Mouse (Mus musculus) embryonic facial prominence, embryonic 15.5 days (tissue): ENCODE results near the gene Ppp3r1. TPM values are rescaled to one million over a fixed set of nuclear protein-coding genes. Genes with fewer than 3 reads are reported as not detected.
A peak's percentile ranks its signal among the peaks of the same experiment; 100 is the strongest.
"Not testable (repeated sequence)": the region's sequence is repeated elsewhere in the genome, so short reads cannot be mapped to it uniquely, and the experiment has no call there.

Source experiments
- ATAC-seq: fragments of 200-750 bp; cut with Nextera tagmentation; 2 replicates; pipeline ENCODE4 v1.8.0; 2017; ENCODE audit warnings: low read depth, moderate TSS enrichment; ENCODE audit not compliant: insufficient number of reproducible peaks, low FRiP score, low TSS enrichment
- H3K27ac ChIP-seq: fragments of 300-500 bp; sonication (generic); replicated peaks from 2 replicates; pipeline ENCODE4 v1.5.1; 2015; ENCODE audit warnings: mild to moderate bottlenecking, inconsistent platforms
- H3K27me3 ChIP-seq: fragments of 300-500 bp; sonication (generic); 2 replicates; pipeline ENCODE4 v1.6.1; 2015; ENCODE audit warnings: inconsistent platforms
- H3K36me3 ChIP-seq: fragments of 300-500 bp; sonication (generic); 2 replicates; pipeline ENCODE4 v1.6.1; 2015; ENCODE audit warnings: mild to moderate bottlenecking, inconsistent platforms
- H3K4me1 ChIP-seq: fragments of 300-500 bp; sonication (generic); 2 replicates; pipeline ENCODE4 v1.6.1; 2015; ENCODE audit warnings: inconsistent platforms
- H3K4me2 ChIP-seq: fragments of 300-500 bp; sonication (generic); replicated peaks from 2 replicates; pipeline ENCODE4 v1.6.1; 2015; ENCODE audit warnings: mild to moderate bottlenecking, inconsistent platforms
- H3K4me3 ChIP-seq: fragments of 300-500 bp; sonication (generic); replicated peaks from 2 replicates; pipeline ENCODE4 v1.5.1; 2015; ENCODE audit warnings: mild to moderate bottlenecking, inconsistent platforms
- H3K9ac ChIP-seq: fragments of 300-500 bp; sonication (generic); 2 replicates; pipeline ENCODE4 v1.6.1; 2015; ENCODE audit warnings: inconsistent platforms
- H3K9me3 ChIP-seq: fragments of 300-500 bp; sonication (generic); replicated peaks from 2 replicates; pipeline ENCODE4 v1.6.1; 2016; ENCODE audit warnings: inconsistent platforms
- WGBS: fragments of 180-500 bp; shearing (Covaris S2); methylation state at CpG from one replicate; pipeline ENCODE4 v1.1.7; 2015; 5-methylcytosine and 5-hydroxymethylcytosine counted together
- polyA plus RNA-seq: library from polyadenylated mRNA; unstranded; fragments of >200 nt; fragmentation: Nextera tagmentation; extraction: Ambion mirVana; gene quantifications from 2 replicates; pipeline ENCODE4 v1.2.1, GENCODE M21; 2015

Ppp3r1 gene
- polyA plus RNA-seq, 1 experiment from 2014 or later: 100 TPM

DNA sequence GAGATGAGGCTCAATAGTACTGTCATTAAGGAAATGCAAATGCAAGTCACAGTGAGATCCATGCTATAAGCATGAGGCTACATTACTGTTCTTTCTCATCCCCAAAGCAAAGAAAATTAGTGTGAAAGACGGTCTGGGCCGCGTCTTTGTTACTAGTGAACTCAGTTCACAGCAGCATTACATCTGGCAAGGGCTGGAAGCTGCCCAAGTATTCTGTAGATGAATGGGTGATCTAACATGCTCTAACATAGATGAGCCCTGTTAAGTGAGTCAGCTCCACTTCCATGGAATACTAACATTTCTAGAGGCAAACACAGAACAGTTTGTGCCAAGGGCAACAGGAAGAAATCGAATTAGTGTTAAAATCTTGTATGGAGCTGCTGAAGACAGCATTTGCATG is 41.9 kb downstream of the Ppp3r1 start:
- Histone ChIP-seq H3K4me1 (no peaks in the 10 kb centered on the region), H3K4me2 (no peak overlapping the region), H3K36me3 (peaks cover 43% of the 10 kb centered on the region), H3K27me3 (no peaks in the 10 kb centered on the region), H3K9me3 (no peaks in the 10 kb centered on the region), H3K4me3 (no peak overlapping the region), H3K27ac (no peak overlapping the region), H3K9ac (no peak overlapping the region)
- 84% methylated on average over 4 of the region's 4 CpGs for WGBS
- ATAC-seq: no peak

DNA sequence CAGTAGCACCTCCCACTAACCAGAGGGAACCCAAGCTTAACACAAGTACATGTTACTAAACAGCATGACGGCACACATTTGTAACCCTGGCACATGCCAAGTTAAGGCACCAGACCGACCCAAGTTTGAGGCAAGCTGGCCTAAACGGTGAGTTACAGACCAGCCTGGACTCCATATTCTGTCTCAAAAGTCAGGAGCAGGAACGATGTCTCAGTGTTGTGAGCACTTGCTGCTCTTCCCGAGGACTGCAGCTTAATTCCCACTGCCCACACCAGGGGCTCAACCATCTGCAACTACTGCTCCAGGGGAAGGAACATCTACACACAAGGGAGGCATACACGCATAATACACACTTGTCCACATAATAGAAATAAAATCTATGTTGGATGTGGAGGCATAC is 43.4 kb downstream of the Ppp3r1 start:
- WGBS: 90% methylated on average over 6 of the region's 6 CpGs
- Histone ChIP-seq H3K27ac (no peak overlapping the region), H3K36me3 (peaks cover 32% of the 10 kb centered on the region), H3K27me3 (no peaks in the 10 kb centered on the region), H3K4me2 (no peak overlapping the region), H3K4me3 (no peak overlapping the region), H3K9ac (no peak overlapping the region), H3K9me3 (no peaks in the 10 kb centered on the region), H3K4me1 (no peaks in the 10 kb centered on the region)
- ATAC-seq: no peak

DNA sequence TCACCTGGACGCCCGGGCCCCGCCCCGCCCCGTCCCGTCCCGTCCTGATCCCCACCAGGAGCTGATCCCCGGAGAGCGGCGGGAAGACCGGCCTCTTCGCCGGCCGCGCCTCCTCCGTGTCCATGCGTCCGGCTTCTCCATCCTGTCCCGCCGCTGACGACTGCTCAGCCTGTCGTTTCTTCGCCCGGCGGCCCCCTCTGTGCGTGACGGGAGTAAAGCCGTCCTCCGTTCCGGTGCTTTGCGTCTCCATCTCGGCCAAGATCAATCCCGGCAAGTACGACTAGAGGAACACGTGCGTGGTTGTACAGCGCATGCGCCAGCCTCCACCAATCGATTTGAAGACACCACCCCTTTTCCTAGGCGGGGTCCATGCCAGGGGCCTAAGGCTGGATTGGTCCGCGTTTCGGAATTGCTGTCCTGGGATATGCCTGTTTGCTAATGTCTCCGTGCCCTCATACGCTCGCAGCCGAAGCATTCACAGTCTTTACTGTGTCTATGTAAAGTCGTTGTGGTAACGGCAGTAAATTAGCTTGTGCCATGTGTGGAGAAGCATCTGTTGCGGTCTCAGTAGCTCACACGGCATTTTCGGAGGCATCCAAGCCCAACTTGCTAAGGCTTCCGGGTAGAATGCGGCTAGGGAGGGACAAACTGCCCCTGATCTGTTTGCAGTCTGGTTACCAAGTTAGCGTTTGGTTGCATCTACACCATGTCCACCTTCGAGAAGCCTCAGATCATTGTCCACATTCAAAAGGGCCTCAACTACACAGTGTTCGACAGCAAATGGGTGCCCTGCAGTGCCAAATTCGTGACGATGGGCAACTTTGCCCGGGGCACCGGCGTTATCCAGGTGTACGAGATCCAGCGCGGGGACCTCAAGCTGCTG is 52.4 kb downstream of the Ppp3r1 start, which contains the start of gene Pno1:
Gene Pno1, minus strand, starts transcription at position 311 of the 883 bp plus-strand sequence.
- ATAC-seq: peak; percentile 98
- under 1% methylated on average over 65 of the region's 65 CpGs for WGBS

DNA sequence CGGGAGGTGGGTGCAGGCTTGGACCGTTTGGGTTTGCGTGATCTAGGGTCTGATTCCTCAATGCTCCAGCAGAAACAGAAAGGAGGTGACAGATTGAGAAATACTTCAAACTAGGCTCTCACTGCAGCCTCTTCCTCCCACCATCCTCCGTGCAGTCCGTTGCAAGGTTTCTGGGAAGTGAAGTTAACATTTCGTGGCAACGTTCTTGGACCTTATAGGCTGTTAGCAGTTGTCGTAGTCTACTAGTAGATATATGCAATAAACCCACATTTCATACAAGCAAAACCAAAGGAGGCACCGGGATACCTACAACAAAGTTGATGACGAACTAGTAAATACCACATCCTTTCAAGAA is 53.1 kb downstream of the Ppp3r1 start:
- no peaks in the 10 kb centered on the region for H3K9me3 ChIP-seq
- H3K4me1 ChIP-seq: peaks cover 20% of the 10 kb centered on the region
- no peaks in the 10 kb centered on the region for H3K27me3 ChIP-seq
- peak overlapping the region; percentile 90 for H3K9ac ChIP-seq
- peak overlapping the region; percentile 91 for H3K27ac ChIP-seq
- H3K36me3 ChIP-seq: peaks cover 14% of the 10 kb centered on the region; the same call in 1 of the 2 replicates
- H3K4me2 ChIP-seq: peak overlapping the region; percentile 70
- peak overlapping the region; percentile 81 for H3K4me3 ChIP-seq
- WGBS: 1% methylated on average over 10 of the region's 10 CpGs
- no peak for ATAC-seq

More for the DNA sequence above, 52.4 kb downstream of the Ppp3r1 start, which contains the start of gene Pno1:
- Histone ChIP-seq H3K27me3 (no peaks in the 10 kb centered on the region), H3K4me3 (peak within 1 kb of the TSS; percentile 81), H3K36me3 (peaks cover 16% of the 10 kb centered on the region; the same call in 1 of the 2 replicates), H3K27ac (peak within 1 kb of the TSS; percentile 91), H3K9me3 (no peaks in the 10 kb centered on the region), H3K9ac (peak within 1 kb of the TSS; percentile 90), H3K4me1 (peaks cover 20% of the 10 kb centered on the region), H3K4me2 (peak within 1 kb of the TSS; percentile 70)

DNA sequence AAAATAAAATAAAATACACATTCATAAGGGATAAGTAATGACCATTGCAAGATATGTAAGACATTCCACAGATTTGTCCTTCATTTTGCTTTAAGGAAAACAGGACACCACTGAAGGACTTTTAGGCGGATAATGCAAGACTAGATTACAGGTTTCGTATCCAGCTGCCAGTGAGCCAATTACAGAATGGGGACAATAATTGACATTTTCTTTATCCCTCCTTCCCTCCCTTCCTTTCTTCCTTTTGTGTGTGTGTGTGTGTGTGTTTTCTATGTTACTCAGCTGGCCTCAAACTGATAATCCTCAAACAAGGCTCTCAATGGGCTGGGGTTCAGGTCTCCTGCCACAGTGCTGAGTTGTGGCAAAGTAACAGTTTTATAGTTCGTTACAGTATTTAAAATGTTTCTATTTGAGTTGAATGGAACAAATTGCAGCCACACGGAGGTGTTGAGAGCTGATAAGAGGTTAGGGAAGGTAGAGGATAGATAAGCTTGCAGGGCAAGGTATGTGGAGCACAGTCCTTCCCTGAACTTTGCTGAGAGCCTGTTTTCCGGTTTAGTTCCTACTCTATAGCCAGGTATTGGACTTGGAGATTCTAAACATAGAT is 53.9 kb downstream of the Ppp3r1 start:
- H3K27ac ChIP-seq: no peak overlapping the region
- H3K4me1 ChIP-seq: peaks cover 20% of the 10 kb centered on the region
- H3K9me3 ChIP-seq: no peaks in the 10 kb centered on the region
- H3K4me3 ChIP-seq: peak overlapping the region; percentile 81; the same call in 1 of the 2 replicates
- no peak overlapping the region for H3K9ac ChIP-seq
- peaks cover 11% of the 10 kb centered on the region; the same call in 1 of the 2 replicates for H3K36me3 ChIP-seq
- no peak for ATAC-seq
- 72% methylated on average over 5 of the region's 5 CpGs for WGBS
- H3K4me2 ChIP-seq: peak overlapping the region; percentile 70
- no peaks in the 10 kb centered on the region for H3K27me3 ChIP-seq

DNA sequence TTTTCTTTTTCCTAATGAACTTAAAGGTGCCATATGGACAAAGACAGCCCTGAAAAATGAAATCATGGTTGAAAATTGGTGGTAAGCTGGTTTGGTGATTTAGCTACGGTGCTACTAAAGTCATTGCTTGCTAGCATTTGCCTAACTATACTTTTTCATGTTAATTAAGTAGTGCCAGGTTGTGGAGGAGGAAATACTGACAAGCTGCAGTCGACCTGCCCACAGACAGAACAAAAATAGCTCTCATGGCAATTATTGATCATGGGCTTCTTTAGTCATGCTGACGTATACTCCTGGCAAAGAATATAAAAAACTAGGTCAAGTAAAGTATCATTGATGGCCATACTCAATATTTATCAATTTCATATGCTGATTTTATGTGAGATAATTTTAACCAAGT is 56.4 kb downstream of the Ppp3r1 start:
- ATAC-seq: no peak
- peaks cover 15% of the 10 kb centered on the region for H3K4me1 ChIP-seq
- H3K4me3 ChIP-seq: no peak overlapping the region
- H3K9me3 ChIP-seq: no peaks in the 10 kb centered on the region
- no peaks in the 10 kb centered on the region for H3K27me3 ChIP-seq
- no peak overlapping the region for H3K9ac ChIP-seq
- 84% methylated on average over 3 of the region's 3 CpGs for WGBS
- no peak overlapping the region for H3K27ac ChIP-seq
- H3K4me2 ChIP-seq: no peak overlapping the region
- no peaks in the 10 kb centered on the region for H3K36me3 ChIP-seq

DNA sequence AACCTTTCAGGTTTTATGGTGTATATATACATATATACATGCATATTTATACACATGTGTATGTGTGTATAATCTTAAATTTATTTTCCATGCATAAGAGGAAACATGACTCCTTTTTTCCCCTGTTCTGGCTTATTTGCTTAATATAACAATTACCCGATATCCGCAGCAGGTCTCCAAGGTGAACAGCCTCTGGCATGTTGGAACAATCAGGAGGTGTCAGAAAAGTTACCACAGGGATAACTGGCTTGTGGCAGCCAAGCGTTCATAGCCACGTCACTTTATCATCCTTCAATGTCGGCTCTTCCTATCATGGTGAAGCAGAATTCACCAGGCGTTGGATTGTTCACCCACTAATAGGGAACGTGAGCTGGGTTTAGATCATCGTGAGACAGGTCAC is 62.1 kb downstream of the Ppp3r1 start:
- Histone ChIP-seq H3K27me3 (no peaks in the 10 kb centered on the region), H3K36me3 (peaks cover 14% of the 10 kb centered on the region), H3K27ac (no peak overlapping the region), H3K4me2 (no peak overlapping the region), H3K9ac (no peak overlapping the region), H3K4me1 (no peaks in the 10 kb centered on the region), H3K4me3 (no peak overlapping the region), H3K9me3 (no peaks in the 10 kb centered on the region)
- WGBS: 93% methylated on average over 8 of the region's 8 CpGs
- no peak for ATAC-seq

DNA sequence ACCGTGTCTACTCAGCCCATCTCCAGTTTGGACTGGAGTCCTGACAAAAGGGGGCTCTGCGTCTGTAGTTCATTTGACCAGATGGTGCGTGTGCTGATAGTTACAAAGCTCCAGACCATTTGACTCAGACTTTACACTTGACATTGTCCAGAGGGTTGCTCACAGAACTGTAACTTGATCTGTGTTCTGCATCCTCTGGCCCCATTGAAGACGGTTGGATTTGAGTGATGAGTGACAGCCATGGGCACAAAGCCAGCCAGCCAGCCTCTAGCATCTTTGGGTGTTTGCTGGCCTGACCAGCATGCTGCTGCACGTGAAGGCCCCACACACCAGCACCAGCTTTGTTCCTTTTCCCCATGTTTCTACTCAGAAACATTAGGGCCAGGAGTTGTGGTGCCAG is 73.7 kb downstream of the Ppp3r1 start:
- no peaks in the 10 kb centered on the region for H3K4me1 ChIP-seq
- no peaks in the 10 kb centered on the region for H3K27me3 ChIP-seq
- no peaks in the 10 kb centered on the region for H3K9me3 ChIP-seq
- WGBS: 57% methylated on average over 5 of the region's 5 CpGs
- no peak overlapping the region for H3K27ac ChIP-seq
- H3K4me2 ChIP-seq: no peak overlapping the region
- no peak overlapping the region for H3K4me3 ChIP-seq
- H3K9ac ChIP-seq: no peak overlapping the region
- ATAC-seq: no peak
- H3K36me3 ChIP-seq: peaks cover 31% of the 10 kb centered on the region

DNA sequence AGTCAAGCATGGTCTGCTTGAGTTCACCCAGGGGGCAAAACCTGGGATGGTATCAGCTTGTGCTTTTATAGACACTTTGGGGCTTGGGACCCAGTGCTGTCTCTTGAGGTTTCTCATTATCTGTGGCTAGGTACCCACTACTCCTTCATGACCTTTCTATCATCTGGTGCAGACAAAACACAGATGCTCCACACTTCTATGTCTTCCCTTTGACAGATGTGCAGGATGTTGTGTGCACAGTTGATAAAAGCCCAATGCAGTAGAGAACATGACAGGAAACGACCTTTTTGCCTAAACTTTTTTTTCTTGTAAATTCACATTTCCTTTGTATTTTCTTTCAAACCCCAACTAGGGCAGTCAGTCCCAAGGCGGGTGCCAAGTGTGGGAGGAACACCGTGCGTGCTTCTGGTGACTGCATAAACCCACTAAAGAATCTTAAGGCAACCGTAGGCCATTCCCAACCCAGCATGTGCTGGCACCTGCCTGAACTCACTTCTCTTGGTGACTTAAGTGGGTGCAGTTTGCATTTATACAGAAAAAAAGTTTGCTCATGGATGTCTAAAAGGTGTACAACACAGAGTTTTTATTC is 77.5 kb downstream of the Ppp3r1 start:
- Histone ChIP-seq H3K4me3 (no peak overlapping the region), H3K36me3 (peaks cover 22% of the 10 kb centered on the region), H3K27ac (no peak overlapping the region), H3K9me3 (no peaks in the 10 kb centered on the region), H3K4me2 (no peak overlapping the region), H3K9ac (no peak overlapping the region), H3K4me1 (no peaks in the 10 kb centered on the region), H3K27me3 (no peaks in the 10 kb centered on the region)
- WGBS: 80% methylated on average over 5 of the region's 5 CpGs
- ATAC-seq: no peak

DNA sequence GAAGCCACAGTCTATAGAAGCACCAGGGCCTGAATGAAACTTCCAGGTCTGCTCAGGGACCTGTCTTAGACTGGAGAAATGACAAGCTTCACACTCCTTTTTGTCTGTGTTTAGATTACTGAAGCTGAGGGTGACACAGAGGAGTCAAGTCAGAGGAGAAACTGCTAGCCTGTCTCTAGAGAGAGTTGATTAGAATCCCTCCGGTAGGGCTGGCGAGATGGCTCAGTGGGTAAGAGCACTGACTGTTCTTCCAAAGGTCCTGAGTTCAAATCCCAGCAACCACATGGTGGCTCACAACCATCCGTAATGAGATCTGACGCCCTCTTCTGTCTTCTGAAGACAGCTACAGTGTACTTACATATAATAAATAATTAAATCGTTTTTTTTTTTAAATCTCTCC is 79.5 kb downstream of the Ppp3r1 start:
- H3K27me3 ChIP-seq, H3K4me3 ChIP-seq, H3K9me3 ChIP-seq, H3K4me1 ChIP-seq, H3K4me2 ChIP-seq, H3K9ac ChIP-seq, H3K36me3 ChIP-seq, H3K27ac ChIP-seq, ATAC-seq: not testable (repeated sequence)
- WGBS: 91% methylated on average over 5 of the region's 5 CpGs

DNA sequence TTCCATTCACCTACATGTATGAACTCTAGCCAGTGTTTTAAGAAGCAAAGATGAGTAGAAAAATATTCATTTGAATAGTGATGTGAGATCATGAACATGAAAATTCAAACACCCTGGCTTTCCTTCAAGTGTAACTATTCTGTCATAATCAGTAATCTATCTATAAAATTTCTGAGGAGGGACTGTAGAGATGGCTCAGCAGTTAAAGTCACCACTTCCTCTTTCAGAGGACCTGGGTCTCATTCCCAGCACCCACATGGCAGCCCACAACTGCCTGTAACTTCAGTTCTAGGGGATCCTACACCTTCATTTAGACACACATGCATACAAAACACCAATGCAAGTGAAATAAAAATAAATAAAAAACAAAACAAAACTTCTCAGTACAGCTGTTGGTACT is 89.7 kb downstream of the Ppp3r1 start:
- Histone ChIP-seq H3K36me3 (no peaks in the 10 kb centered on the region), H3K4me1 (no peaks in the 10 kb centered on the region), H3K9me3 (no peaks in the 10 kb centered on the region), H3K4me3 (no peak overlapping the region), H3K27ac (no peak overlapping the region), H3K27me3 (no peaks in the 10 kb centered on the region), H3K9ac (no peak overlapping the region), H3K4me2 (no peak overlapping the region)
- no peak for ATAC-seq
